Mouse (Mus musculus) C2C12 (cell line): ENCODE measurements around the gene Ssc4d.
A peak's percentile ranks its signal among the peaks of the same experiment; 100 is the strongest.

Experiments
- CTCF ChIP-seq: IDR thresholded peaks from one replicate; pipeline ENCODE4 v1.5.1; 2011; ENCODE audit not compliant: control insufficient read depth, insufficient read depth, insufficient read length
- FOSL1 ChIP-seq: IDR thresholded peaks from one replicate; pipeline ENCODE4 v1.8.0; 2011; ENCODE audit warnings: mild to moderate bottlenecking, low read length; ENCODE audit not compliant: poor library complexity, insufficient read depth, severe bottlenecking
- MAX ChIP-seq: IDR thresholded peaks from one replicate; pipeline ENCODE4 v1.6.1; 2011; ENCODE audit warnings: mild to moderate bottlenecking, control low read depth
- MYOG ChIP-seq: IDR thresholded peaks from one replicate; pipeline ENCODE4 v1.6.1; 2011; ENCODE audit not compliant: control insufficient read depth, insufficient read length; ENCODE audit errors: extremely low read depth
- USF1 ChIP-seq: IDR thresholded peaks from one replicate; pipeline ENCODE4 v1.6.1; 2011; ENCODE audit warnings: low read depth, mild to moderate bottlenecking, control low read depth, moderate library complexity

GRCm38 (mm10) chr5:135966866-135967265 is 7.5 kb downstream of the Ssc4d start:
- no peak for TF ChIP-seq MAX
- peak; percentile 4 for TF ChIP-seq CTCF
- TF ChIP-seq FOSL1: no peak
- TF ChIP-seq MYOG: no peak
- no peak for TF ChIP-seq USF1
